Mouse (Mus musculus): ENCODE measurements around the gene St3gal3. TPM values are rescaled to one million over a fixed set of nuclear protein-coding genes. Genes with fewer than 3 reads are reported as not detected.

St3gal3 gene
- total and polyA plus RNA-seq, 3 experiments: 16.4 to 23.3 TPM; not detected in 1

DNA sequence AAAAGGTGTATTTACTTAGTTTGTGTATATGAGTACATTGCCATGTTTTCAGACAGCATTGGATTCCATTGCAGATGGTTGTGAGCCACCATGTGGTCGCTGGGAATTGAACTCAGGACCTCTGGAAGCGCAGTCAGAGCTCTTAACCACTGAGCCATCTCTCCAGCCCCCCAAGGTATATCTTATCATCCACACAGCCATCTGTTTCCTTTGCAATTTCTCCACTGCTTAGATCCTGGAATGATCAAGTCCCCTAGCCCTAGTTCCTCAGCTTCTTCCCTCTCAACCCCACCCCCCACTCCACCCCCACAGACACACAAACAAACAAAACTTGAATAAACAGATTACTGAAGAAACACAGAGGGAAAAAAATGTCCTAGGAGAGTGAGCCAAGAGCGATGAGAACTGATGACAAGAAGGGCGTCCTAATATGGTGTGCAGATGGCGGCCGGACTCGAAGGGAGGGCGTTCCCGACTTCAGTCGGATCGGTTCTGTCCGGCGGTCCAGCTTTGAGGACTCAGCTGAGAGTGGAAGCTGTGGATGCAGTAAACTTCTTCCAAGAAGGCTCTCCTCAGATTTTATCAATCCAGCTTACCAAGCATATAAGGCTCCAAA, 73.7 kb downstream of the St3gal3 start:
- Histone ChIP-seq H3K9me3 (replicated peaks; ENCODE audit: insufficient read depth, low read length) (no peaks in the 10 kb centered on the region), H3K4me1 (ENCODE audit: control insufficient read depth in 1 of 2, insufficient read depth in 2 of 2, low read length in 2 of 2) (peaks cover 7 to 14% of the 10 kb centered on the region in 2 experiments)

DNA sequence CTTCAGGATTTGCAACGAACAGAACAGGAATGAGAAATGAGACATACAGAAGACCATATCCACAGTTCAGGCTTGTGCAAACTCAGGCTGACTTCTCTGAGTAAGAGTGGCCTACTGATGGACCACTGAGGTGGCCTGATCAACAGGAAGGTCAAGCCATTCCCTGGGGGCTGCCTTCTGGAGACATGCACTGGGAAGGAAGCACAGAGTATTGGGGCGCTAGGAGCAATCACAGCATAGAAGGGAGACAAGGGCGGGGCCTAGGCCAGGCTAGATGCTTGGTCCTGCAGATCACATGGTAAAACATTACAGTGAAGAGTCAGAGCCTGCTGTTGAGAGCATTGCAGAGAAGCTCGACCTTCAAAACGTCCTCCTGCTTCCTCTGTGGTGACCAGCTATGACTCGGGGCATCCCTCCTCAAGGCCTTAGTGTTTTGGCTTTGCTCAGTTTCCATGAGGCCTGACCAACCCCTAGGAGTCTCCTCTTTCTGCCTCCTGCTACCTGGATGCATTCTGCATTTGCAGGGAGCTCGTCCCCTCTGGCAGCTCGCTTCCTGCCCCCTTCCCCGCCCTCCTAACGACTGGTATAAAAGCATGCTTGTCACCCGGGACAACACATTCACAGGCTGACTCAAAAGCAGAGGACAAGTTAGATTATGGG, 74.8 kb downstream of the St3gal3 start:
- H3K36me3 ChIP-seq (ENCODE audit: control insufficient read depth in 1 of 2, insufficient read depth in 2 of 2, low read length in 2 of 2): peaks cover 3 to 16% of the 10 kb centered on the region in 2 experiments; a peak in 3 of 4 replicates
- no peaks in the 10 kb centered on the region for H3K79me2 ChIP-seq (ENCODE audit: control insufficient read depth, insufficient read depth, low read length, poor library complexity)
- DNase-seq (ENCODE audit: low read depth, low spot score): no peak
- no peaks in the 10 kb centered on the region for H3K9me3 ChIP-seq (replicated peaks; ENCODE audit: insufficient read depth, low read length)
- peaks cover 7 to 14% of the 10 kb centered on the region in 2 experiments for H3K4me1 ChIP-seq (ENCODE audit: control insufficient read depth in 1 of 2, insufficient read depth in 2 of 2, low read length in 2 of 2)
- H3K4me3 ChIP-seq (ENCODE audit: control insufficient read depth in 1 of 2, insufficient read depth in 1 of 2, low read depth in 2 of 2, low read length in 2 of 2): no peak overlapping the region
- no peak overlapping the region for H3K27ac ChIP-seq (ENCODE audit: control insufficient read depth, low read depth, low read length)
- H3K9ac ChIP-seq (ENCODE audit: control insufficient read depth, low read depth, low read length, poor library complexity, severe bottlenecking): no peak overlapping the region
- no peaks in the 10 kb centered on the region for H3K27me3 ChIP-seq (ENCODE audit: control insufficient read depth in 1 of 2, insufficient read depth in 2 of 2, low read length in 2 of 2)
- TF ChIP-seq ZNF384 (IDR thresholded peaks at IDR 0.05; ENCODE audit: low read depth, low read length): no peak
- no peak for TF ChIP-seq JUND (IDR thresholded peaks at IDR 0.05; ENCODE audit: low read depth, low read length)
- TF ChIP-seq ZMIZ1 (IDR thresholded peaks at IDR 0.05; ENCODE audit: low read depth, low read length): no peak
- no peak for TF ChIP-seq KAT2A (conservative IDR thresholded peaks at IDR 0.05; ENCODE audit: low read depth, low read length)
- TF ChIP-seq TBP (IDR thresholded peaks at IDR 0.05; ENCODE audit: low read depth, low read length): no peak
- TF ChIP-seq CHD2 (IDR thresholded peaks at IDR 0.05; ENCODE audit: low read length): no peak
- TF ChIP-seq ZKSCAN1 (IDR thresholded peaks at IDR 0.05; ENCODE audit: low read depth, low read length): no peak
- no peak for TF ChIP-seq NELFE (IDR thresholded peaks at IDR 0.05; ENCODE audit: low read depth, low read length)
- TF ChIP-seq RCOR1 (IDR thresholded peaks at IDR 0.05; ENCODE audit: low read depth, low read length): no peak
- no peak for TF ChIP-seq SIN3A (IDR thresholded peaks at IDR 0.05; ENCODE audit: low read length)
- no peak for TF ChIP-seq MYB (IDR thresholded peaks at IDR 0.05; ENCODE audit: low read depth, low read length)
- no peak for TF ChIP-seq POLR2A (IDR thresholded peaks at IDR 0.05; ENCODE audit: control insufficient read depth in 1 of 2, insufficient read depth in 1 of 2, low read depth in 1 of 2, low read length in 2 of 2, poor library complexity in 1 of 2)
- no peak for TF ChIP-seq EP300 (IDR thresholded peaks at IDR 0.05; ENCODE audit: low read depth in 1 of 2, low read length in 2 of 2)
- no peak for TF ChIP-seq TAL1 (IDR thresholded peaks at IDR 0.05; ENCODE audit: low read length)
- no peak for TF ChIP-seq USF2 (IDR thresholded peaks at IDR 0.05; ENCODE audit: borderline replicate concordance in 1 of 2, insufficient read depth in 1 of 2, low read depth in 1 of 2, low read length in 2 of 2)
- TF ChIP-seq SMC3 (IDR thresholded peaks at IDR 0.05; ENCODE audit: low read depth, low read length): no peak
- no peak for TF ChIP-seq CHD1 (IDR thresholded peaks at IDR 0.05; ENCODE audit: low read depth, low read length)
- no peak for TF ChIP-seq POLR2AphosphoS2 (IDR thresholded peaks at IDR 0.05; ENCODE audit: low read length)
- TF ChIP-seq MXI1 (IDR thresholded peaks at IDR 0.05; ENCODE audit: low read depth, low read length): no peak
- no peak for TF ChIP-seq ZC3H11A (IDR thresholded peaks at IDR 0.05; ENCODE audit: low read depth, low read length)

More for the DNA sequence above, 73.7 kb downstream of the St3gal3 start:
- H3K79me2 ChIP-seq (ENCODE audit: control insufficient read depth, insufficient read depth, low read length, poor library complexity): no peaks in the 10 kb centered on the region
- H3K9ac ChIP-seq (ENCODE audit: control insufficient read depth, low read depth, low read length, poor library complexity, severe bottlenecking): no peak overlapping the region
- no peak overlapping the region for H3K4me3 ChIP-seq (ENCODE audit: control insufficient read depth in 1 of 2, insufficient read depth in 1 of 2, low read depth in 2 of 2, low read length in 2 of 2)
- TF ChIP-seq EP300 (IDR thresholded peaks at IDR 0.05; ENCODE audit: low read depth in 1 of 2, low read length in 2 of 2) (0 out of 4 replicates have a peak, but pooled peaks of 1 of the 2 experiments have one; percentile 16), TBP (IDR thresholded peaks at IDR 0.05; ENCODE audit: low read depth, low read length) (peak; percentile 94), USF2 (IDR thresholded peaks at IDR 0.05; ENCODE audit: borderline replicate concordance in 1 of 2, insufficient read depth in 1 of 2, low read depth in 1 of 2, low read length in 2 of 2) (no peak), TAL1 (IDR thresholded peaks at IDR 0.05; ENCODE audit: low read length) (peak; percentile 7; the same call in 1 of the 2 replicates)
- no peak overlapping the region for H3K27ac ChIP-seq (ENCODE audit: control insufficient read depth, low read depth, low read length)
- H3K27me3 ChIP-seq (ENCODE audit: control insufficient read depth in 1 of 2, insufficient read depth in 2 of 2, low read length in 2 of 2): no peaks in the 10 kb centered on the region
- peak; percentile 27 for DNase-seq (ENCODE audit: low read depth, low spot score)
- peaks cover 3 to 16% of the 10 kb centered on the region in 2 experiments; a peak in 3 of 4 replicates for H3K36me3 ChIP-seq (ENCODE audit: control insufficient read depth in 1 of 2, insufficient read depth in 2 of 2, low read length in 2 of 2)
